Mouse (Mus musculus) limb, embryonic 11.5 days (tissue): ENCODE measurements around the gene Cryba4. TPM values are rescaled to one million over a fixed set of nuclear protein-coding genes. Genes with fewer than 3 reads are reported as not detected.

Source experiments
- ATAC-seq: fragments of 200-750 bp; cut with Nextera tagmentation; 2 replicates; pipeline ENCODE4 v1.8.0; 2017; ENCODE audit warnings: low read depth; ENCODE audit not compliant: insufficient number of reproducible peaks, low FRiP score, low TSS enrichment
- DNase-seq: peaks from one replicate; pipeline ENCODE4 v3.0.0-alpha.2; 2015; ENCODE audit warnings: low spot score
- H3K27ac ChIP-seq: fragments of 300-500 bp; sonication (generic); replicated peaks from 2 replicates; pipeline ENCODE4 v1.5.1; 2014; ENCODE audit warnings: low read depth, mild to moderate bottlenecking, low read length
- H3K27me3 ChIP-seq: fragments of 300-500 bp; sonication (generic); 2 replicates; pipeline ENCODE4 v1.6.1; 2014; ENCODE audit warnings: mild to moderate bottlenecking, low read length, mixed read lengths; ENCODE audit not compliant: control insufficient read depth, insufficient read depth
- H3K36me3 ChIP-seq: fragments of 300-500 bp; sonication (generic); 2 replicates; pipeline ENCODE4 v1.6.1; 2014; ENCODE audit warnings: mild to moderate bottlenecking, low read length, moderate library complexity, mixed read lengths; ENCODE audit not compliant: control insufficient read depth, insufficient read depth
- H3K4me1 ChIP-seq: fragments of 300-500 bp; sonication (generic); 2 replicates; pipeline ENCODE4 v1.6.1; 2014; ENCODE audit warnings: low read length, mixed read lengths; ENCODE audit not compliant: control insufficient read depth, insufficient read depth
- H3K4me2 ChIP-seq: fragments of 300-500 bp; sonication (generic); 2 replicates; pipeline ENCODE4 v1.6.1; 2014; ENCODE audit warnings: low read depth, mild to moderate bottlenecking, moderate library complexity; ENCODE audit not compliant: severe bottlenecking
- H3K4me3 ChIP-seq: fragments of 300-500 bp; sonication (generic); 2 replicates; pipeline ENCODE4 v1.5.1; 2014; ENCODE audit warnings: low read depth, low read length
- H3K9ac ChIP-seq: fragments of 300-500 bp; sonication (generic); 2 replicates; pipeline ENCODE4 v1.6.1; 2014; ENCODE audit warnings: mild to moderate bottlenecking, low read length
- H3K9me3 ChIP-seq: fragments of 300-500 bp; sonication (generic); 2 replicates; pipeline ENCODE4 v1.6.1; 2016; ENCODE audit warnings: low read length; ENCODE audit not compliant: control insufficient read depth
- WGBS: fragments of 180-500 bp; shearing (Covaris S2); extraction: QIAGEN DNeasy Blood & Tissue Kit; methylation state at CpG from one replicate; pipeline ENCODE4 v1.1.7; 2014; 5-methylcytosine and 5-hydroxymethylcytosine counted together
- polyA plus RNA-seq: library from polyadenylated mRNA; unstranded; fragments of >200 nt; fragmentation: Nextera tagmentation; extraction: Ambion mirVana; gene quantifications from 2 replicates; pipeline ENCODE4 v1.2.1, GENCODE M21; 2014

Cryba4 gene
- polyA plus RNA-seq, 1 experiment from 2014 or later = 0.20 TPM

DNA sequence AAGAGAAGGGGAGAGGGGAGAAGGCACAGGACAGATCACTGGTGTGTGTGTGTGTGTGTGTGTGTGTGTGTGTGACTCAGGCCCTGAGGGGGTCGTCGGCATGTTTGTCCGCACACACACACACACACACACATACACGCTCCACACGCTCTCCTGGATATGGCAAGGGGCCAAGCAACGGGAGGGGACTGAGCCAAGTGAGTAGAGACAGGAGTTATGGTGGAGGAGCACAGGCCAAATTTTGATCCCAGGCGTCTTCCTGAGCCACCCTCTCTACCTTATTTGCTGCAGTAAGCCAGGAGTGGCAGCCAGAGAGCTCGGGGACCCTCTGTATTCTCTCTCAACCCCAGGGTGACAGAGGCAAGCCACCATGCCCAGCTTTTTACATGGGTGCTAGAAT lies 36.9 kb upstream of the Cryba4 start:
- H3K9me3 ChIP-seq = no peaks in the 10 kb centered on the region
- 84% methylated on average over 8 of the region's 8 CpGs for WGBS
- no peaks in the 10 kb centered on the region for H3K36me3 ChIP-seq
- H3K4me3 ChIP-seq = no peak overlapping the region
- H3K9ac ChIP-seq = no peak overlapping the region
- no peaks in the 10 kb centered on the region for H3K27me3 ChIP-seq
- H3K4me1 ChIP-seq = no peaks in the 10 kb centered on the region
- DNase-seq (no peak), ATAC-seq (no peak)
- H3K27ac ChIP-seq = no peak overlapping the region
- no peak overlapping the region for H3K4me2 ChIP-seq

DNA sequence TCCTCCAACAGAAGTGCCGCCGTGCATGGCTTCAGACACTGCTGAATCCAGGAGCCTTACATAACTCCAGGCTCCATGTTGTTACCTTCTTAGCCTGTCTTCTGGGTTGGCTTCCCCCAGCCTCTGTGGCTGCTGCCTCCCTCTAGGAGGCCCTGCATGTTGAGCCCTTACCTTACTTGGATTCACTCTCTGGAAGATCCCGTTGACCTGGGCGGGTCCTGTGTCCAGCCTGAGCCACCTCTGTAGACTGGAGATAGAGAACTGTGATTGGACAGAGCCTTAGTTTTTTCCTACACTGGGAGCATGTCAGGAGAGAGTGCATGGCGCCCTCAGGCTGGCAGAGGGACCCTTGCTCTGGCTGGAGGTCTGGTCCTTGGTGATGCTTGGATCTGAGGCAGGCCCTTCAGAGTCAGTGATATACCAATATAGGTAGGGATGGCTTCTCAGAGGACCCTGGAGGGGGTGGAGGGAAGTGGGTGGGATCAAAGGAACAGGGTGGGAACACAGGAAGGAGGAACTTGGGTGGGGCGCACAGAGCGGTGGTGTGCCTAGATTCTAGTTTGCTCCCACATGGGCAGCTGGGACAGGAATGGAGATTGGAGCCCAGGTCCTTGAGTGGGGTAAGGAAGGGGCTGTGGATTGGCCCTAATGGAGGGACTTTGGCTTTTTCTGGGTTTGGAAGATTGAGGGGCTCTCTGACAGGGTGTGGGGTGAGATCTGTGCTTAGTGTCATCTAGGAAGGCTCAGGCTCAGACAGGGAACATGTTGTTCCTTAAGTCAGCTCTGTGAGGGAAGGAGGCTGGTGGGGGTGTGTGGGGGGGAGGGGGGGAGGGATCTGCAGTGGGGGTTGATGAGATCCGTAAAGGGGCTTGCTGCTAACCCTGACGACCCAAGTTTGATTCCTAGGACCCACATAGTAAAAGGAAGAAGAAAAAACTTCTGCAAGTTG lies 36.1 kb upstream of the Cryba4 start:
- Histone ChIP-seq H3K36me3 (no peaks in the 10 kb centered on the region), H3K4me2 (no peak overlapping the region), H3K4me1 (no peaks in the 10 kb centered on the region), H3K9ac (no peak overlapping the region), H3K27me3 (no peaks in the 10 kb centered on the region), H3K4me3 (no peak overlapping the region), H3K9me3 (no peaks in the 10 kb centered on the region), H3K27ac (no peak overlapping the region)
- WGBS = 84% methylated on average over 9 of the region's 9 CpGs
- DNase-seq (no peak), ATAC-seq (no peak)

DNA sequence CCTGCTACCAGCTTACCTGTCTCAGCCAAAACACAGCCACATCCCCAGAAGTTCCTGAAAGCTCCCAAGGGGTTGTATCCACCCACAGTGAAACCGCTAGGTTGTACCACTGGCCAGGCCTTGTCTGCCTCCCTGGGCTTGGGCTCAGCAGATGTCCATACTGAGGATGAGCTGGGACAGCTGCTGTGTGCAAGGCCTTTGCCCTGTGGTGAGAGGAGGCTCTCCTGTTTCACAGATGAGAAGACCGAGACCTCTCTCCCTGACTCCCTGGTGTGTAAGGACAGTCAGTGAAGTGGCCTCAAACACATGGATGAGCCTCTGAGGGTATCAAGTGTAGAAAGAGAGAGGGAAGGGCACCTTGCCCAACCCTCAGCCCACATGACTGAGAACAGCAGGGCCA lies 35.3 kb upstream of the Cryba4 start:
- Histone ChIP-seq H3K9me3 (no peaks in the 10 kb centered on the region), H3K36me3 (no peaks in the 10 kb centered on the region), H3K27me3 (no peaks in the 10 kb centered on the region), H3K27ac (no peak overlapping the region), H3K9ac (no peak overlapping the region), H3K4me1 (no peaks in the 10 kb centered on the region), H3K4me2 (no peak overlapping the region), H3K4me3 (no peak overlapping the region)
- 92% methylated on average over 2 of the region's 2 CpGs for WGBS
- no peak for DNase-seq
- ATAC-seq = no peak

DNA sequence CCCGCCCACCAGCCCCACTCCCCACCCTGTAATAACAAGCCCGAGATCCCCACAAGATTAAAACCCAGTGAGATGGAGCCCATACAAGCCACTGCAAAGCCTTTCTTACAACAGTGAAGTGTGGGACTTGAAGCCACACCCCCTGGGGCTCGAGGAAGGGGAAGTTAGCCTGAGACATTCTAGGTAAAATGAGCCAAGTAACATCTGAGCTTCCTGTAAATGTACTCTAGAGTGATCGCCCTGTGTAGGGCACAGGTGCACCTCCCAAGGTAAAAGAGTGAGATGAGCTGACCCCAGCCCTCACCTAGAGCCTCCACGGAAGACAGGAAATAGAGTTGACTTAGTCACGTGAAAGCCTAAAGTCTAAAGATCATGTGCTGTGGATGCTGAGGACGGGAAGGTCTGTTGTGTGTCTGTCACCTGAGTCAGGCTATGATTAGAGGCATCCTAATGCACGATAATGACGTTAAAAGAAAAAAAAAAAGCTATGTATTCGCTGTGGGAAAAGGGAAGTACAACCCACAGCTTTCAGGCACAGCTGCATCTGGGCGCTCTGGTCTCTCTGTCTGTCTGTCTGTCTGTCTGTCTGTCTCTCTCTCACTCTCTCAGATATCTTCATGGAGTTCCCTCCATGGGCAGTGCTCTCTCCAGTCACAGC lies 34.8 kb upstream of the Cryba4 start:
- H3K9ac ChIP-seq = no peak overlapping the region
- H3K9me3 ChIP-seq = no peaks in the 10 kb centered on the region
- no peaks in the 10 kb centered on the region for H3K27me3 ChIP-seq
- no peaks in the 10 kb centered on the region for H3K36me3 ChIP-seq
- H3K27ac ChIP-seq = no peak overlapping the region
- no peak overlapping the region for H3K4me2 ChIP-seq
- H3K4me1 ChIP-seq = 0 out of 2 replicates have a peak, but pooled peaks cover 3% of the 10 kb centered on the region
- WGBS = 86% methylated on average over 11 of the region's 11 CpGs
- DNase-seq (no peak), ATAC-seq (no peak)
- no peak overlapping the region for H3K4me3 ChIP-seq

DNA sequence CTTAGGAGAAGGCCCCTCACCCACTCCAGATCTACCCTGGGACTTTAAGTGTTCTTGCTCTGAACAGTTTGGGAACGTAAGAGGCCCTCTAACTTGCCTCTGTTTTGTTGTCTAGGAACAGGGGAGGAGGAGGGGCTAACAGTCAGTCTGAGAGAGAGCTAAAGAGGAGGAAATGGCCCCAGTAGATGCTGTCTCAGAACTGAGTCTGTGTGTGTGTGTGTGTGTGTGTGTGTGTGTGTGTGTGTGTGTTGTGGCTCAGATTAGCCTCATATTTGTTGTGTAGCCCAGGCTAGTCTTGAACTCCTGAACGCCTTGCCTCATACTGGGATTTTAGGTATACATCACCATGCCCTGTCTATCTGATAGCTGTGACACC lies 34.3 kb upstream of the Cryba4 start:
- no peaks in the 10 kb centered on the region for H3K36me3 ChIP-seq
- no peak overlapping the region for H3K4me3 ChIP-seq
- H3K4me1 ChIP-seq = 0 out of 2 replicates have a peak, but pooled peaks cover 4% of the 10 kb centered on the region
- no peak overlapping the region for H3K27ac ChIP-seq
- H3K27me3 ChIP-seq = no peaks in the 10 kb centered on the region
- ATAC-seq = no peak
- H3K9ac ChIP-seq = no peak overlapping the region
- 81% methylated on average over 2 of the region's 2 CpGs for WGBS
- DNase-seq = no peak
- H3K4me2 ChIP-seq = no peak overlapping the region
- H3K9me3 ChIP-seq = no peaks in the 10 kb centered on the region

DNA sequence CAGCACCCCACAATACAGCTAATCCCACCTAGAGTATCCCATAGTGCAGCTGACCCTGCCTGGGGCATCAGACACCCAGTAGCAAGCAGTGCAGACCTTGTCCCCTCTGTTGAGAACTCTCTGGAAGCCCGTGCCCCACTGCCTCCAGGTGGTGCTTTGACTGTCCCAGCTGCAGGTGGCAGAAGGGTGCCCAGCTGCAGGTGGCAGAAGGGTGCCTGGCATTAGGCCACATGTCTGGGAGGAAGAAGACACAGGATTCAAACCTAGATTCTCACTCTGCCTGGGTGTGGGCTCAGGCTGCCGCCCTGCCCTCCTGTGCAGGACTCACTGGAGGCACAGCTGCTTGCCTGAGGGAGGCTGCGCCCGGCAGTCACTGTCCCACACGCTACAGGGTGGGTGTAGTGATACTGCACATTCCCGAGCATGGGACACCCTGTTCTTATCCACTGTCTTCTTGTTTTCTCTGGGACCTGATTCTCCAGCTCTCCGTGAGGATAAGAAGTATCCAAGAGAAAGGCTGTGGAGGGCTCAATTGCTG lies 33.3 kb upstream of the Cryba4 start:
- WGBS = 94% methylated on average over 7 of the region's 7 CpGs
- Histone ChIP-seq H3K4me3 (no peak overlapping the region), H3K4me1 (0 out of 2 replicates have a peak, but pooled peaks cover 4% of the 10 kb centered on the region), H3K27ac (no peak overlapping the region), H3K36me3 (no peaks in the 10 kb centered on the region), H3K4me2 (no peak overlapping the region), H3K9me3 (no peaks in the 10 kb centered on the region), H3K9ac (no peak overlapping the region), H3K27me3 (no peaks in the 10 kb centered on the region)
- no peak for ATAC-seq
- DNase-seq = no peak

DNA sequence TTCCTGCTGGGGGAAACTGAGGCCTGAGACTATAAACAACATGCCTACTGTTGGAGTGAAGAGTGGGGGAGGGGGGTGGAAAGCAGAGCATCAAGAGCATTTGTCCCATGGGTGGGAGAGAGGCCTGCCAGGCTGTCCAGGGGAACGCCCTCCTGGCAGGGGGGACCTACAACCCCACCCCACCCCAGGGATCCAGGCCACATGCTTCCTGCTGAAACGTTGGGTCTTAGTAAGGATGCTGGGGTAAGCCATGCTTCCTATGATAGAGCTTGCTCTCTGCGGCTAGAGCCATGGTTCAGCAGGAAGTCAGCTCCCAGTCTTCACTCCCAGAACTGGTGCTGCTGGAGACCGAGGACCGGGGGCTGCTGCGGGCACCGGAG lies 31.9 kb upstream of the Cryba4 start:
- Histone ChIP-seq H3K36me3 (no peaks in the 10 kb centered on the region), H3K4me3 (no peak overlapping the region), H3K4me2 (no peak overlapping the region), H3K27me3 (no peaks in the 10 kb centered on the region), H3K27ac (no peak overlapping the region), H3K9ac (no peak overlapping the region), H3K4me1 (0 out of 2 replicates have a peak, but pooled peaks cover 4% of the 10 kb centered on the region), H3K9me3 (no peaks in the 10 kb centered on the region)
- ATAC-seq (no peak), DNase-seq (no peak)
- 83% methylated on average over 7 of the region's 7 CpGs for WGBS

DNA sequence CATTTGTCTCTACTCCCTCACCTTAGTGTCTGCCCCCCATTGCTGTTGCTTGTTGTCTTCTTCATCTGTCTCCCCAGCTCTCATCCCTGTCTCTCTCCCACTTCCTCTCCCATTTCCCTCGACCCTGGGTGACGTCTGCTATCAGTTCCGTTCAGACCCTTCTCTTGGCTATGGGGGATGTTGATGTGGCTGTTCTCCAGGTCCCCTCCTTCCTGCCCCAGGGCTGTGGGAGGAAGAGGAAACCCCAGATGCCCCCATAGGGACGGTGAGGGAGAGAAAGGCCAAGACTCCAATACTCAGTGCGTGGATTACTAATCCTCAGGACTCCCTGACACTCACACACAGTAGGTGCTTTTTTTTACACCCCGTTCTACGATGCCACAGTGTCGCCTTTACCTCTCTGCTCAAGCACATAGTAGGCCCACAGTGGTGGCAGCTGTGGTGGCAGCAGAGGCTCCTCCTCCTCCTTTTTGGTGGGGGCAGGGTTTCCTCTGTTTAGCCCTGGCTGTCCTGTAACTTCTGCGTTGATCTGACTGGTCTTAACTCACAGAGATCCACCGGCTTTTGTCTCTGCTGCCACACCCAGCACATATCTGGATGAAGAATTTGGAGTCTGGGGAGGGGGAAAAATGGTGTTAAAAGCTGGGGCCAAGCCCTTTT lies 31.4 kb upstream of the Cryba4 start:
- DNase-seq (no peak), ATAC-seq (no peak)
- 0 out of 2 replicates have a peak, but pooled peaks cover 4% of the 10 kb centered on the region for H3K4me1 ChIP-seq
- H3K9me3 ChIP-seq = no peaks in the 10 kb centered on the region
- 74% methylated on average over 10 of the region's 10 CpGs for WGBS
- no peaks in the 10 kb centered on the region for H3K36me3 ChIP-seq
- no peak overlapping the region for H3K27ac ChIP-seq
- no peak overlapping the region for H3K4me3 ChIP-seq
- H3K9ac ChIP-seq = no peak overlapping the region
- H3K4me2 ChIP-seq = no peak overlapping the region
- H3K27me3 ChIP-seq = no peaks in the 10 kb centered on the region
